Mouse (Mus musculus): Measurements from ENCODE around the gene Aoc2. TPM values are rescaled to one million over a fixed set of nuclear protein-coding genes. Genes with fewer than 3 reads are reported as not detected.
"Not testable (repeated sequence)": the region's sequence is repeated elsewhere in the genome, so short reads cannot be mapped to it uniquely, and the experiment has no call there.

The Aoc2 gene
- polyA plus RNA-seq, 1 experiment, result 10.1 TPM

- TF ChIP-seq CTCF (IDR thresholded peaks at IDR 0.05; ENCODE audit: borderline replicate concordance, extremely low read depth, insufficient read depth, insufficient read length) (no peak), POLR2A (IDR thresholded peaks at IDR 0.05; ENCODE audit: borderline replicate concordance, extremely low read depth, insufficient read depth, insufficient read length, poor library complexity, severe bottlenecking) (no peak)
- DNase-seq (ENCODE audit: low read depth), result no peak
Observed at GRCm38 (mm10) chr11:101316501-101316917, 8.4 kb upstream of the Aoc2 start.

- no peak for TF ChIP-seq POLR2A (IDR thresholded peaks at IDR 0.05; ENCODE audit: borderline replicate concordance, extremely low read depth, insufficient read depth, insufficient read length, poor library complexity, severe bottlenecking)
- TF ChIP-seq CTCF (IDR thresholded peaks at IDR 0.05; ENCODE audit: borderline replicate concordance, extremely low read depth, insufficient read depth, insufficient read length), result peak; percentile 97
- peak; percentile 82 for DNase-seq (ENCODE audit: low read depth)
Observed at GRCm38 (mm10) chr11:101323609-101324008, 1.3 kb upstream of the Aoc2 start.

- DNase-seq (ENCODE audit: low read depth), result not testable (repeated sequence)
Observed at GRCm38 (mm10) chr11:101325201-101325600, 338 bp downstream of the Aoc2 start.

GRCm38 (mm10) chr11:101326147-101326546, 1.3 kb downstream of the Aoc2 start:
- DNase-seq (ENCODE audit: low read depth), result no peak
- TF ChIP-seq CTCF (IDR thresholded peaks at IDR 0.05; ENCODE audit: borderline replicate concordance, extremely low read depth, insufficient read depth, insufficient read length) (no peak), POLR2A (IDR thresholded peaks at IDR 0.05; ENCODE audit: borderline replicate concordance, extremely low read depth, insufficient read depth, insufficient read length, poor library complexity, severe bottlenecking) (no peak)

GRCm38 (mm10) chr11:101327311-101327710, 2.4 kb downstream of the Aoc2 start:
- no peak for TF ChIP-seq CTCF (IDR thresholded peaks at IDR 0.05; ENCODE audit: borderline replicate concordance, extremely low read depth, insufficient read depth, insufficient read length)
- TF ChIP-seq POLR2A (IDR thresholded peaks at IDR 0.05; ENCODE audit: borderline replicate concordance, extremely low read depth, insufficient read depth, insufficient read length, poor library complexity, severe bottlenecking), result no peak
- DNase-seq (ENCODE audit: low read depth), result no peak

- TF ChIP-seq POLR2A (IDR thresholded peaks at IDR 0.05; ENCODE audit: borderline replicate concordance, extremely low read depth, insufficient read depth, insufficient read length, poor library complexity, severe bottlenecking) (no peak), CTCF (IDR thresholded peaks at IDR 0.05; ENCODE audit: borderline replicate concordance, extremely low read depth, insufficient read depth, insufficient read length) (no peak)
- peak; percentile 19 for DNase-seq (ENCODE audit: low read depth)
Observed at GRCm38 (mm10) chr11:101328941-101329635, 4.2 kb downstream of the Aoc2 start.

GRCm38 (mm10) chr11:101330371-101330924, 5.6 kb downstream of the Aoc2 start, which contains the start of gene Aoc3:
TSS of gene Aoc3 (plus strand) at chr11:101330605.
- no peak for TF ChIP-seq POLR2A (IDR thresholded peaks at IDR 0.05; ENCODE audit: borderline replicate concordance, extremely low read depth, insufficient read depth, insufficient read length, poor library complexity, severe bottlenecking)
- TF ChIP-seq CTCF (IDR thresholded peaks at IDR 0.05; ENCODE audit: borderline replicate concordance, extremely low read depth, insufficient read depth, insufficient read length), result no peak
- no peak for DNase-seq (ENCODE audit: low read depth)

- DNase-seq (ENCODE audit: low read depth), result not testable (repeated sequence)
Observed at GRCm38 (mm10) chr11:101330961-101331360, 6.1 kb downstream of the Aoc2 start.

GRCm38 (mm10) chr11:101332537-101332936, 7.7 kb downstream of the Aoc2 start:
- DNase-seq (ENCODE audit: low read depth), result no peak
- TF ChIP-seq POLR2A (IDR thresholded peaks at IDR 0.05; ENCODE audit: borderline replicate concordance, extremely low read depth, insufficient read depth, insufficient read length, poor library complexity, severe bottlenecking) (no peak), CTCF (IDR thresholded peaks at IDR 0.05; ENCODE audit: borderline replicate concordance, extremely low read depth, insufficient read depth, insufficient read length) (no peak)

GRCm38 (mm10) chr11:101334023-101334422, 9.2 kb downstream of the Aoc2 start:
- TF ChIP-seq POLR2A (IDR thresholded peaks at IDR 0.05; ENCODE audit: borderline replicate concordance, extremely low read depth, insufficient read depth, insufficient read length, poor library complexity, severe bottlenecking) (no peak), CTCF (IDR thresholded peaks at IDR 0.05; ENCODE audit: borderline replicate concordance, extremely low read depth, insufficient read depth, insufficient read length) (no peak)
- DNase-seq (ENCODE audit: low read depth), result no peak

- TF ChIP-seq POLR2A (IDR thresholded peaks at IDR 0.05; ENCODE audit: borderline replicate concordance, extremely low read depth, insufficient read depth, insufficient read length, poor library complexity, severe bottlenecking) (no peak), CTCF (IDR thresholded peaks at IDR 0.05; ENCODE audit: borderline replicate concordance, extremely low read depth, insufficient read depth, insufficient read length) (no peak)
- DNase-seq (ENCODE audit: low read depth), result no peak
Observed at GRCm38 (mm10) chr11:101334516-101334915, 9.7 kb downstream of the Aoc2 start.

GRCm38 (mm10) chr11:101335685-101336084, 10.8 kb downstream of the Aoc2 start:
- no peak for DNase-seq (ENCODE audit: low read depth)
- TF ChIP-seq CTCF (IDR thresholded peaks at IDR 0.05; ENCODE audit: borderline replicate concordance, extremely low read depth, insufficient read depth, insufficient read length) (no peak), POLR2A (IDR thresholded peaks at IDR 0.05; ENCODE audit: borderline replicate concordance, extremely low read depth, insufficient read depth, insufficient read length, poor library complexity, severe bottlenecking) (no peak)
